Comparison of ENCODE assay signal across 9 mouse cellular contexts in genomic region chr13:63324978-63325848, GRCm38 (mm10).
A peak's percentile ranks its signal among the peaks of the same experiment; 100 is the strongest.
DNase-seq lines count a peak whose midpoint lies in the region; ATAC-seq and TF ChIP-seq lines count a peak whose summit lies in the region.
"Had no signal": no experiment of that assay in that cellular context is flagged by ENCODE, and none has a peak within 500 bp of the region (broad histone marks: within the 10 kb centered on the region; RNA-seq: fewer than 3 reads in every experiment).

No protein-coding gene starts in this region.

- no peak overlapping the region for H3K4me2 ChIP-seq in heart, embryonic 13.5 days
- H3K4me2 ChIP-seq in limb, embryonic 14.5 days (replicated peaks; ENCODE audit: low read depth, low read length, severe bottlenecking): no peak overlapping the region
- H3K4me2 ChIP-seq: liver, embryonic 15.5 days had no signal

- 55% methylated on average over 10 of the region's 10 CpGs for WGBS in heart, embryonic 13.5 days
- WGBS in limb, embryonic 14.5 days: 82% methylated on average over 10 of the region's 10 CpGs

- ATAC-seq in heart, embryonic 13.5 days (ENCODE audit: extremely low read depth, insufficient number of reproducible peaks, low FRiP score, low TSS enrichment): no peak
- ATAC-seq in common myeloid progenitor, adult 5-6 weeks (replicated peaks; ENCODE audit: low read depth, poor library complexity, severe bottlenecking): peak; percentile 84
- ATAC-seq in limb, embryonic 14.5 days (ENCODE audit: low FRiP score, low read depth): no peak
- ATAC-seq in CD4-positive, CD25-positive, alpha-beta regulatory T cell, adult 4 months: no peak

- peak overlapping the region; percentile 76 for H3K27ac ChIP-seq in heart, embryonic 13.5 days (replicated peaks)
- peak overlapping the region; percentile 71 for H3K27ac ChIP-seq in limb, embryonic 14.5 days (replicated peaks; ENCODE audit: low read depth, low read length)

- DNase-seq in heart, postnatal 4 days: no peak
- peak; percentile 94 for DNase-seq in 416B (ENCODE audit: low read depth)
- no peak for DNase-seq in limb, embryonic 14.5 days (ENCODE audit: low spot score)
- no peak for DNase-seq in retina, embryonic 14.5 days (ENCODE audit: low spot score)
- no peak for DNase-seq in spleen, postnatal 36 days (ENCODE audit: low spot score in 2 of 2)

- H3K4me1 ChIP-seq in heart, embryonic 13.5 days: peaks cover 38% of the 10 kb centered on the region
- H3K4me1 ChIP-seq in limb, embryonic 14.5 days (ENCODE audit: control insufficient read depth, insufficient read depth, low read length): peaks cover 36% of the 10 kb centered on the region

- H3K4me3 ChIP-seq in heart, embryonic 13.5 days: no peak overlapping the region
- no peak overlapping the region for H3K4me3 ChIP-seq in limb, embryonic 14.5 days (replicated peaks; ENCODE audit: low read length)
- H3K4me3 ChIP-seq: liver, embryonic 15.5 days had no signal

- H3K36me3 ChIP-seq in heart, embryonic 13.5 days: 0 out of 2 replicates have a peak, but pooled peaks cover 10% of the 10 kb centered on the region
- H3K36me3 ChIP-seq in limb, embryonic 14.5 days (ENCODE audit: control insufficient read depth, insufficient read depth, low read length): no peaks in the 10 kb centered on the region
- H3K36me3 ChIP-seq: liver, embryonic 15.5 days had no signal

- H3K9ac ChIP-seq in heart, embryonic 13.5 days: peak overlapping the region; percentile 37; the same call in 1 of the 2 replicates
- no peak overlapping the region for H3K9ac ChIP-seq in limb, embryonic 14.5 days (ENCODE audit: low read depth, low read length, severe bottlenecking)
- H3K9ac ChIP-seq: liver, embryonic 15.5 days had no signal

- no peaks in the 10 kb centered on the region for H3K9me3 ChIP-seq in heart, embryonic 13.5 days
- no peaks in the 10 kb centered on the region for H3K9me3 ChIP-seq in limb, embryonic 14.5 days (ENCODE audit: control insufficient read depth, low read length)
- H3K9me3 ChIP-seq: liver, embryonic 15.5 days had no signal

- no peaks in the 10 kb centered on the region for H3K27me3 ChIP-seq in heart, embryonic 13.5 days (replicated peaks)
- H3K27me3 ChIP-seq in limb, embryonic 14.5 days (ENCODE audit: control insufficient read depth, insufficient read depth, low read length): no peaks in the 10 kb centered on the region
- H3K27me3 ChIP-seq: liver, embryonic 15.5 days had no signal

- TF ChIP-seq POLR2A in limb, embryonic 14.5 days (IDR thresholded peaks at IDR 0.05; ENCODE audit: borderline replicate concordance, extremely low read depth, insufficient read depth, insufficient read length): no peak
